Mouse (Mus musculus) brain, embryonic 18.5 days (tissue): ENCODE data around the gene Pth1r.

Source experiments
- DNase-seq: peaks from one replicate; pipeline ENCODE4 v3.0.0-alpha.2; 2012; ENCODE audit warnings: low read depth, low spot score

Pth1r gene

DNA sequence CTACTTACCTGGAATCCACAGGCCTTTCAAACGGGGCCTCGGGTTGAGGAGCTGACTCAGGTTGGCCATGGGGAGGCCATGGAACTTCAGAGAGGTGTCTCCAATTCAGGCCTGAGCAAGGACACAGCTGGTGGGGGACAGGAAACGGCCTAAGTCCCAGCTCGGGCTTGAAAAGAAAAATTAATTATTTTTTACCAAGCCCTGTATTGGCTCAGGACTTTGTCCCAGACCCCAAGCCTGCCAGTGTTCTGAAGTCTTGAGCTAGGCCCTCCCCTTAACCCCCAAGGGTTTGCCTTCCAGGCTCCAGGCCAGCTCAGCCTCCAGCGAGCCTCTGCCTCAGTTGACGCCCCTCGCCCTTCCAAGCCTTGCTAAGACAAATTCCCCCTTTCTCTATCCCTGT lies at the start of gene Pth1r:
Pth1r (minus strand) TSS at position 185 of the 400 bp plus-strand sequence.
- no peak for DNase-seq

GRCm38 (mm10) chr9:110790462-110790861 lies 43.5 kb upstream of the Pth1r start:
- DNase-seq, result no peak

GRCm38 (mm10) chr9:110788169-110788568 lies 41.2 kb upstream of the Pth1r start:
- DNase-seq, result no peak

- no peak for DNase-seq
These were observed 36.7 kb upstream of the Pth1r start for GRCm38 (mm10) chr9:110783611-110784010.

- DNase-seq, result peak; percentile 34
These were observed 34.8 kb upstream of the Pth1r start for GRCm38 (mm10) chr9:110781731-110782130.

GRCm38 (mm10) chr9:110781256-110781721 lies 34.3 kb upstream of the Pth1r start:
- DNase-seq, result peak; percentile 74

DNA sequence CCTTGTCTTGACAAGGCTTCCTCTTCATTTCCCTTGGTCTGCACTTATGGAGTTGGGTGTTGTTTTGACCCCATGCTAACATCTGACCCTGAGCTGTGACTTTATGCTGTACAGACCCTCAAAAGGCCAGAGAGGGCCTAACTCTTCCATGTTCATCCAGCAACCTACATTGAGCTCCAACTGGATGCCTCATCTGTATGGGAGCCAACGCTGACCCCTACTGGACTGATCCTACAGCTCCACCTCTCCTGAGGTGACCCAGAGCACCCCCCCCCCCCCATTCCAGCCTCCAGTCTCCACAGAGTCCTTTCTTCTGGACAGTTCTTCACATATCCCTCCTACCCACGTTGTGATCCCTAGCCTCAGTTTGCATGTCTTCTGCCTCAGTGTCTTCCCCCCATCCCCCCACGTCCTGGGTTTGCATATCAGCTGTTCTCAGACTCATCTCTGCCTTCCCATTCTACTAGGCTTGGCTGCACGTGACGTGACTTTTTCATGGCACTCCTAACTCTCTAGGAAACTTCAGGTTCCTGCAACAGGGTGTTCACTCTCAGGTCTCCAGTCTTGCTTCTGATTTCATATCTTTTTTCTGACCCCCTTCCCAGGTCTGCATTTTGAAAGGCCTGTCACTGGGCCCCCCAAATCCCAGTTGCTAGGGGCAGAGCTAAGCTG lies 32.4 kb upstream of the Pth1r start:
- DNase-seq, result no peak

- DNase-seq, result no peak
These were observed 31.6 kb upstream of the Pth1r start for GRCm38 (mm10) chr9:110778559-110778958.

- no peak for DNase-seq
These were observed 31.2 kb upstream of the Pth1r start for GRCm38 (mm10) chr9:110778100-110778499.

DNA sequence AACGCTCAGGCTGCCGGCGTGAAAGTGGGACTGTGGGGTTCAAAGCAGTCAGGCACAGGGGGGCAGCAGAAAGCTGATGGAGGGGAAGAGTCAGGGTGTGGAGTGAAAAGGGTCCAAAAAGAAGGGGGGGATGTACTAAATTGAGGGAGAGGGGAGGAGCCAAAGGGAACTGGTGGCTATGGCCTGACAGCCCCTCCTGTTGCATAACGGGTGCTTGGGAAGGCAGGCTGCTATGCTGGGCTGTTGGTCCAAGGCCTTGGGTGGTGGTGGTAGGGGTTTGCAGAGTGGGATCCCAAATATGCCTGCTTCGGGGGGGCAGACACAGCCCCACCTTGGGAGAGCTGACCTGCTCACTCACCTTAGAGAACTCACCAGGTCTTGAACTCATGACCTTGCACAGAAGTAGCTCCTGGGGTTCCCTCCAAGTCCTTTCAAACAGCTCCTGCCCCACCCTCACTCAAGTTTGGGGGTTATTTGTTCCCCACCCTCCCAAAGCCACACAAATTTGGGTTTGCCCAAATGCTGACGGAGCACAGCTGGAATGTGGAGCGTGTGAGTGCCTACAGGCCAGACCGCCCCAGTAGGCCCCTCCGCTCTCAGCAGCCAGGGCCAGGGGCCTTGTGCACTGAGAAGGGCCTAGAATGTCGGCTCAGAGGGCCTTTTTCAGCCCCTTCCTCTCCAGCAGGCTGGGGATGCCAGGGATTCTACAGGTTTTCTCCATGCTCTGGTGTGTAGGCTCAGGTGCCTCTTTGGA lies 28.5 kb upstream of the Pth1r start:
- no peak for DNase-seq

GRCm38 (mm10) chr9:110774403-110775268 lies 27.7 kb upstream of the Pth1r start:
- no peak for DNase-seq

GRCm38 (mm10) chr9:110772336-110772735 lies 25.4 kb upstream of the Pth1r start:
- DNase-seq, result no peak

DNA sequence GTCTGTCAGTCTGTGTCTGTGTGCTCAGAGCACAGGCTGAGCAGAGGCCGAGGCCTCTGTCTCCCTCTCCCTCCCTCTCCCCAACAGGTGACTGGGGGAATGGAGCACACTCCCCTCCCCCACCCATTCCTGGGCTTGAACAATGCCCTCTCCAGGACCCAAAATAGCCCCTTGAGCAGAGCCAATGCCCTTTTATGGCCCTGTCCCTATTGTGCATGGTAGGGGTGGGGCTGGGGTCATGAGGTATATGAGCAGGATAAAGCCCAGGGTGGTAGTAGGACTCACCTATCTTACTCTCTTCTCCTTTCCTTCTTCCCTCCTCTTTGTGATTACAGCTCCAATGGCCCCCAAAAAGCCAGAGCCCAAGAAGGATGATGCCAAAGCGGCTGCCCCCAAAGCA lies 16.5 kb upstream of the Pth1r start:
- no peak for DNase-seq

DNA sequence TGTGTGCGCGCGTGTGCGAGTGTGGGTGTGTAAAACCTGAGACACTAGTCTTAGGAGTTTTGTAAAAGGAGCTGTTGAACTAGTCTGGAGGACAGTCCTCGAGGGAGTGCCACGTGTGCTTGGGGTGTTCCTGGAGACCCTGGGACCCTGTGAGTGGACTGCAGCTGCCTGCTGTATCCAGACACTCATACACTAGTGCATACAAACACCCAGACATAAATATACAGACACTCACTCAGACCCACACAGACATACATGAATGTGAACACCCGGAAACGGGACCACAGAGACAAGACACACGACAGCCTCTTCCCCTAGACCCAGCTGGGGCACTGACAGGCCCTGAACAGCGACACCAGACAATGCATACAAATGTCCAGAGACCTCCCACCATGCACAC lies 15.8 kb upstream of the Pth1r start:
- DNase-seq, result no peak

GRCm38 (mm10) chr9:110760886-110761285 lies 13.9 kb upstream of the Pth1r start:
- DNase-seq, result no peak

GRCm38 (mm10) chr9:110759265-110759664 lies 12.3 kb upstream of the Pth1r start:
- no peak for DNase-seq

- no peak for DNase-seq
These were observed 11.7 kb upstream of the Pth1r start for GRCm38 (mm10) chr9:110758605-110759004.

DNA sequence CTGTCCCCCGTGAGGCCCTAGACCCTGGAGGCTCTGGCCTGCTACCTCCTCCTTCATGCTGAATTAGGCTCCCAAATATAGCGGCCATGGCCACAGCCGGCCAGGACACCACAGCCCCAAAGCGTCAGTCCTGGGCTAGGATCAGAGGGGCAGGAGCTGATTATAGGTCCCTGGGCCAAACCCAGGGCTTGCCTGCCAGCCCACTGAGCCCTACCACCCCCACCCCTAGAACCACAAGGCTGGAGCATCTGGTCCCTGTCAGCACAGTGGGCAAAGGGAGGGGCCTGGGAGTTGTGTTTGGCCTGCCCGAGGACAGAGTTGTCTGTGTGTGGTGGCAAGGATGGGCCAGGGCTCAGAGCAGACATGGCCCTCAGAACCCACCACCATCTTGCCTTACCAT lies 10.9 kb upstream of the Pth1r start:
- no peak for DNase-seq

DNA sequence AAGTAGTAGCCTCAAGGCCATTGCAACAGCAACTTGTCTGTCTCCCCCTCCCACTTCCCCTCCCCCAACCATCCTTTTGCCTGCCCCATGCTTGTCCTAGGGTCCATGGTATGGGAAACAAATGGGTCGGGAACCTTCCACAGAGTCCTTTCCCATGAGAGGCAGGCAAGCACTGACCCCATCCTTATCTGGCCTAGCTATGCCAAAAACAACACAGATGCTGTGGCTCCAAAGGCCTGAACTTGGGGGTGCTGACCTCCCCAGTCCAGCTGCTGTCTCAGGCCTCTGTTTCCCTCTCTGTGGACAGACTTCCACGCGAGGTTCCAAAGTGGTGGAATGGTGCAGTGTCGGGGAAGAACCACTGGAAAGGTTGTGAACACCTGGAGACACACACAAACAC lies 6.8 kb upstream of the Pth1r start:
- DNase-seq, result no peak

GRCm38 (mm10) chr9:110752917-110753435 lies 6.0 kb upstream of the Pth1r start:
- DNase-seq, result no peak

DNA sequence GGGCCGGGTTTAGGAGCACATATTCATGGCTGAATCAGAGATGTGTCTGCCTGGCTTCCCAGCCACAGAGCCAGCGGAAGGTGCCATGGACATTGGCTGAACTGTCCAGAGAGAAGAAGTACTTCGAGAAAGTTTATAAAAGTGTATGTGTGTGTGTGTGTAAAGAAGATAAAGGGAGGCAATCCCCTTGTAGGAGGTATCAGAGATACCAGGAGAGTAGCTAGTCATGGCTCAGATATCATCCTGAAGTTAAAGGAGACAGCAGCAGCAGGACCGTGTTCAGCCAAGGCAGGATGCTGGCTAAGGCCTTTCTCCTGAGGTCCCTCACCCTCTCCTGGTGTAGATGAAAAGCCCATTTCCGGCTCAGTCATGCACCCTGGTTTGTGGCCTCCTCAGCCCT lies 4.5 kb upstream of the Pth1r start:
- DNase-seq, result no peak
